ENCODE assay signal across 15 mouse cellular contexts in genomic region chr4:62999916-63000315, GRCm38 (mm10). TPM values are rescaled to one million over a fixed set of nuclear protein-coding genes. Genes with fewer than 3 reads are reported as not detected.
DNase-seq lines count a peak whose midpoint lies in the region; ATAC-seq and TF ChIP-seq lines count a peak whose summit lies in the region.
"Had no signal": no experiment of that assay in that cellular context is flagged by ENCODE, and none has a peak within 500 bp of the region (broad histone marks: within the 10 kb centered on the region; RNA-seq: fewer than 3 reads in every experiment).

No protein-coding gene starts in this region.

- no peaks in the 10 kb centered on the region for H3K27me3 ChIP-seq in heart, embryonic 11.5 days (ENCODE audit: control insufficient read depth, insufficient read depth, low read length)
- H3K27me3 ChIP-seq in intestine, embryonic 14.5 days (replicated peaks; ENCODE audit: control insufficient read depth, insufficient read depth, low read length): no peaks in the 10 kb centered on the region
- no peaks in the 10 kb centered on the region for H3K27me3 ChIP-seq in intestine, postnatal 0 days (replicated peaks; ENCODE audit: control insufficient read depth, insufficient read depth, low read length)
- no peaks in the 10 kb centered on the region for H3K27me3 ChIP-seq in lung, embryonic 16.5 days (ENCODE audit: control insufficient read depth, insufficient read depth, low read depth, low read length)
- H3K27me3 ChIP-seq in intestine, embryonic 16.5 days (replicated peaks; ENCODE audit: control insufficient read depth, insufficient read depth, low read length): no peaks in the 10 kb centered on the region
- H3K27me3 ChIP-seq: embryonic facial prominence, embryonic 12.5 days had no signal

- no peak for ATAC-seq in heart, embryonic 11.5 days (replicated peaks; ENCODE audit: insufficient number of reproducible peaks, low FRiP score, low TSS enrichment)
- no peak for ATAC-seq in intestine, embryonic 14.5 days (replicated peaks; ENCODE audit: low FRiP score, low TSS enrichment, low read depth)
- no peak for ATAC-seq in intestine, postnatal 0 days
- ATAC-seq in lung, embryonic 16.5 days (ENCODE audit: low read depth): no peak
- ATAC-seq in intestine, embryonic 16.5 days: no peak

- no peak overlapping the region; the same call in 1 of the 2 replicates for H3K9ac ChIP-seq in heart, embryonic 11.5 days (ENCODE audit: low read depth, low read length)
- H3K9ac ChIP-seq in intestine, embryonic 14.5 days (ENCODE audit: low read length): no peak overlapping the region
- H3K9ac ChIP-seq in intestine, postnatal 0 days (ENCODE audit: low read depth, low read length): no peak overlapping the region
- H3K9ac ChIP-seq in lung, embryonic 16.5 days (ENCODE audit: low read length): no peak overlapping the region
- H3K9ac ChIP-seq in intestine, embryonic 16.5 days (ENCODE audit: low read depth, low read length): no peak overlapping the region
- H3K9ac ChIP-seq: embryonic facial prominence, embryonic 12.5 days had no signal

- no peaks in the 10 kb centered on the region for H3K36me3 ChIP-seq in heart, embryonic 11.5 days (ENCODE audit: control insufficient read depth, insufficient read depth, low read length)
- H3K36me3 ChIP-seq in intestine, embryonic 14.5 days (ENCODE audit: control insufficient read depth, insufficient read depth, low read length): peaks cover 13% of the 10 kb centered on the region
- no peaks in the 10 kb centered on the region for H3K36me3 ChIP-seq in intestine, postnatal 0 days (ENCODE audit: control insufficient read depth, insufficient read depth)
- no peaks in the 10 kb centered on the region for H3K36me3 ChIP-seq in lung, embryonic 16.5 days (ENCODE audit: control insufficient read depth, insufficient read depth, low read length)
- no peaks in the 10 kb centered on the region; the same call in 1 of the 2 replicates for H3K36me3 ChIP-seq in intestine, embryonic 16.5 days (ENCODE audit: control insufficient read depth, insufficient read depth, low read length)

- DNase-seq in heart, adult 9 months (ENCODE audit: low spot score in 2 of 2): no peak
- DNase-seq in intestine, embryonic 14.5 days (ENCODE audit: low spot score): peak; percentile 50
- no peak for DNase-seq in lung, adult 2 months
- DNase-seq in cerebellum, adult 11-12 months: no peak
- DNase-seq: adrenal gland, postnatal 14 days; B cell, adult 2 months; cerebellum, adult 18-20 months; gastrocnemius, adult 2 months; spleen, adult 18-20 months had no signal

- H3K27ac ChIP-seq in heart, embryonic 11.5 days (ENCODE audit: low read depth, low read length): peak overlapping the region; percentile 95
- peak overlapping the region; percentile 83; the same call in 1 of the 2 replicates for H3K27ac ChIP-seq in intestine, embryonic 14.5 days (ENCODE audit: low read depth)
- H3K27ac ChIP-seq in intestine, postnatal 0 days (ENCODE audit: low read depth, low read length): no peak overlapping the region
- 0 out of 2 replicates have a peak overlapping the region, but pooled peaks have one; percentile 92 for H3K27ac ChIP-seq in lung, embryonic 16.5 days (ENCODE audit: low read length)
- peak overlapping the region; percentile 90; the same call in 1 of the 2 replicates for H3K27ac ChIP-seq in intestine, embryonic 16.5 days (ENCODE audit: low read length)
- H3K27ac ChIP-seq: gastrocnemius, adult 2 months; layer of hippocampus, adult 2 months had no signal

- WGBS in heart, embryonic 11.5 days (ENCODE audit: insufficient replicate concordance): 65% methylated on average over 7 of the region's 7 CpGs
- 72% methylated on average over 7 of the region's 7 CpGs for WGBS in intestine, embryonic 14.5 days
- 72% methylated on average over 7 of the region's 7 CpGs for WGBS in intestine, postnatal 0 days
- WGBS in lung, embryonic 16.5 days: 56% methylated on average over 7 of the region's 7 CpGs
- WGBS in lung, adult 2 months: 74% methylated on average over 7 of the region's 7 CpGs
- 75% methylated on average over 7 of the region's 7 CpGs for WGBS in intestine, embryonic 16.5 days

- no peaks in the 10 kb centered on the region for H3K9me3 ChIP-seq in heart, embryonic 11.5 days (replicated peaks; ENCODE audit: control insufficient read depth, low read length)
- no peaks in the 10 kb centered on the region for H3K9me3 ChIP-seq in intestine, embryonic 14.5 days (ENCODE audit: control insufficient read depth, low read length)
- H3K9me3 ChIP-seq in intestine, postnatal 0 days (ENCODE audit: control insufficient read depth): no peaks in the 10 kb centered on the region
- no peaks in the 10 kb centered on the region for H3K9me3 ChIP-seq in lung, embryonic 16.5 days (ENCODE audit: control insufficient read depth, low read length)
- peaks cover 4% of the 10 kb centered on the region; the same call in 1 of the 2 replicates for H3K9me3 ChIP-seq in intestine, embryonic 16.5 days (ENCODE audit: control insufficient read depth, low read length)
- H3K9me3 ChIP-seq: embryonic facial prominence, embryonic 12.5 days had no signal

- no peak overlapping the region for H3K4me3 ChIP-seq in heart, embryonic 11.5 days (ENCODE audit: low read depth, low read length)
- H3K4me3 ChIP-seq in intestine, embryonic 14.5 days (ENCODE audit: low read depth, low read length): no peak overlapping the region
- no peak overlapping the region for H3K4me3 ChIP-seq in intestine, postnatal 0 days (ENCODE audit: low read depth, low read length)
- no peak overlapping the region for H3K4me3 ChIP-seq in lung, embryonic 16.5 days (ENCODE audit: low read length)
- H3K4me3 ChIP-seq in lung, adult 2 months (replicated peaks; ENCODE audit: extremely low read depth, low read depth, low read length): no peak overlapping the region
- no peak overlapping the region for H3K4me3 ChIP-seq in intestine, embryonic 16.5 days (ENCODE audit: low read length)
- H3K4me3 ChIP-seq: embryonic facial prominence, embryonic 12.5 days; gastrocnemius, adult 2 months; layer of hippocampus, adult 2 months had no signal

- peaks cover 40% of the 10 kb centered on the region for H3K4me1 ChIP-seq in heart, embryonic 11.5 days (ENCODE audit: control insufficient read depth, insufficient read depth, low read length)
- H3K4me1 ChIP-seq in intestine, embryonic 14.5 days (replicated peaks; ENCODE audit: control insufficient read depth, insufficient read depth, low read length): peaks cover 38% of the 10 kb centered on the region
- H3K4me1 ChIP-seq in intestine, postnatal 0 days (replicated peaks; ENCODE audit: control insufficient read depth, insufficient read depth, low read length): 0 out of 2 replicates have a peak, but pooled peaks cover 5% of the 10 kb centered on the region
- H3K4me1 ChIP-seq in lung, embryonic 16.5 days (replicated peaks; ENCODE audit: control insufficient read depth, insufficient read depth, low read length): peaks cover 36% of the 10 kb centered on the region
- H3K4me1 ChIP-seq in lung, adult 2 months (ENCODE audit: control insufficient read depth, insufficient read depth, low read length): no peaks in the 10 kb centered on the region; the same call in 1 of the 2 replicates
- peaks cover 38% of the 10 kb centered on the region for H3K4me1 ChIP-seq in intestine, embryonic 16.5 days (ENCODE audit: control insufficient read depth, insufficient read depth, low read length)

- no peak overlapping the region for H3K4me2 ChIP-seq in heart, embryonic 11.5 days
- H3K4me2 ChIP-seq in intestine, embryonic 14.5 days (ENCODE audit: low read length): no peak overlapping the region
- no peak overlapping the region for H3K4me2 ChIP-seq in intestine, postnatal 0 days (replicated peaks; ENCODE audit: low read depth)
- H3K4me2 ChIP-seq in lung, embryonic 16.5 days (ENCODE audit: low read depth, low read length): no peak overlapping the region
- no peak overlapping the region for H3K4me2 ChIP-seq in intestine, embryonic 16.5 days (ENCODE audit: low read depth, low read length)
- H3K4me2 ChIP-seq: embryonic facial prominence, embryonic 12.5 days had no signal

- no peak for TF ChIP-seq CTCF in intestine, postnatal 0 days (IDR thresholded peaks at IDR 0.05; ENCODE audit: low read depth)
- no peak for TF ChIP-seq CTCF in lung, adult 2 months (IDR thresholded peaks at IDR 0.05; ENCODE audit: insufficient read depth, low read length)

- no peak for TF ChIP-seq POLR2A in lung, adult 2 months (IDR thresholded peaks at IDR 0.05; ENCODE audit: borderline replicate concordance, extremely low read depth, low read depth, low read length)

RNA-seq across cellular contexts. Expression of gene Zfp618, which starts 34.5 kb away (rescaled TPM):
- polyA plus RNA-seq in heart, embryonic 11.5 days (2014; fragmentation: Nextera tagmentation; extraction: Ambion mirVana): 11.6 and 12.3 TPM in 2 replicates
- polyA plus RNA-seq in intestine, embryonic 14.5 days (2014; fragmentation: Nextera tagmentation; extraction: Ambion mirVana): 23.3 and 27.6 TPM in 2 replicates
- 2.6 and 5.6 TPM in 2 replicates for polyA plus RNA-seq in intestine, postnatal 0 days (2015; fragmentation: Nextera tagmentation; extraction: Ambion mirVana)
- polyA plus RNA-seq in lung, embryonic 16.5 days (2015; fragmentation: Nextera tagmentation; extraction: Ambion mirVana): 26.7 TPM in 2 replicates
- 1.5 and 1.6 TPM in 2 replicates for polyA plus RNA-seq in lung, adult 2 months (2012; rRNA removed)
- polyA plus RNA-seq in intestine, embryonic 16.5 days (2015; fragmentation: Nextera tagmentation; extraction: Ambion mirVana): 15.0 and 15.3 TPM in 2 replicates
